17 mouse cellular contexts compared by ENCODE assay signal in genomic region chr5:65149706-65150105, GRCm38 (mm10). TPM values are rescaled to one million over a fixed set of nuclear protein-coding genes. Genes with fewer than 3 reads are reported as not detected.
"Had no signal": no experiment of that assay in that cellular context is flagged by ENCODE, and none has a peak within 500 bp of the region (broad histone marks: within the 10 kb centered on the region; RNA-seq: fewer than 3 reads in every experiment).

No protein-coding gene starts in this region.

- H3K9ac ChIP-seq: lung, embryonic 15.5 days; midbrain, embryonic 13.5 days; midbrain, embryonic 15.5 days; neural tube, embryonic 12.5 days; stomach, embryonic 15.5 days had no signal

- H3K27me3 ChIP-seq: lung, embryonic 15.5 days; megakaryocyte, embryonic 14.5 days; midbrain, embryonic 13.5 days; midbrain, embryonic 15.5 days; neural tube, embryonic 12.5 days; stomach, embryonic 15.5 days had no signal

- H3K4me1 ChIP-seq: midbrain, embryonic 13.5 days; midbrain, embryonic 15.5 days; neural tube, embryonic 12.5 days; stomach, embryonic 15.5 days had no signal

- H3K4me2 ChIP-seq: lung, embryonic 15.5 days; midbrain, embryonic 11.5 days; midbrain, embryonic 13.5 days; midbrain, embryonic 15.5 days; neural tube, embryonic 12.5 days; stomach, embryonic 15.5 days had no signal

- H3K27ac ChIP-seq: macrophage; midbrain, embryonic 13.5 days; midbrain, embryonic 15.5 days; neural tube, embryonic 12.5 days; stomach, embryonic 15.5 days; stomach, postnatal 0 days had no signal

- H3K36me3 ChIP-seq: stomach, embryonic 15.5 days had no signal

- ATAC-seq: midbrain, embryonic 13.5 days; midbrain, embryonic 15.5 days had no signal

- H3K4me3 ChIP-seq: lung, embryonic 15.5 days; megakaryocyte, embryonic 14.5 days; midbrain, embryonic 13.5 days; midbrain, embryonic 15.5 days; neural tube, embryonic 12.5 days; stomach, embryonic 15.5 days had no signal

- DNase-seq: lung, adult 2 months; lung, postnatal 14 days; lung, postnatal 36 days; right cerebral cortex, postnatal 14 days; thymus, adult 2 months; thymus, postnatal 25 days; thymus, postnatal 4 days had no signal

- H3K9me3 ChIP-seq: lung, embryonic 15.5 days; megakaryocyte, embryonic 14.5 days; midbrain, embryonic 13.5 days; midbrain, embryonic 15.5 days; neural tube, embryonic 12.5 days; stomach, embryonic 15.5 days had no signal

RNA-seq across cellular contexts. Expression of gene Tmem156, which starts 57.8 kb away (rescaled TPM):
- polyA plus RNA-seq: midbrain, embryonic 11.5 days; midbrain, embryonic 13.5 days; neural tube, embryonic 14.5 days had no signal
